Mouse (Mus musculus) urinary bladder, adult 2 months (tissue): Measurements from ENCODE around the gene Polg. TPM values are rescaled to one million over a fixed set of nuclear protein-coding genes. Genes with fewer than 3 reads are reported as not detected.

Experiments used
- DNase-seq: peaks from one replicate; pipeline ENCODE4 v3.0.0; 2022; ENCODE audit warnings: low spot score
- polyA plus RNA-seq: library from polyadenylated mRNA; depleted of rRNA; stranded (reverse); fragments of >200 nt; gene quantifications from 2 replicates; pipeline ENCODE4 v1.2.3, GENCODE M21; 2012

The Polg gene
- polyA plus RNA-seq, 1 experiment = 56.0 TPM

DNA sequence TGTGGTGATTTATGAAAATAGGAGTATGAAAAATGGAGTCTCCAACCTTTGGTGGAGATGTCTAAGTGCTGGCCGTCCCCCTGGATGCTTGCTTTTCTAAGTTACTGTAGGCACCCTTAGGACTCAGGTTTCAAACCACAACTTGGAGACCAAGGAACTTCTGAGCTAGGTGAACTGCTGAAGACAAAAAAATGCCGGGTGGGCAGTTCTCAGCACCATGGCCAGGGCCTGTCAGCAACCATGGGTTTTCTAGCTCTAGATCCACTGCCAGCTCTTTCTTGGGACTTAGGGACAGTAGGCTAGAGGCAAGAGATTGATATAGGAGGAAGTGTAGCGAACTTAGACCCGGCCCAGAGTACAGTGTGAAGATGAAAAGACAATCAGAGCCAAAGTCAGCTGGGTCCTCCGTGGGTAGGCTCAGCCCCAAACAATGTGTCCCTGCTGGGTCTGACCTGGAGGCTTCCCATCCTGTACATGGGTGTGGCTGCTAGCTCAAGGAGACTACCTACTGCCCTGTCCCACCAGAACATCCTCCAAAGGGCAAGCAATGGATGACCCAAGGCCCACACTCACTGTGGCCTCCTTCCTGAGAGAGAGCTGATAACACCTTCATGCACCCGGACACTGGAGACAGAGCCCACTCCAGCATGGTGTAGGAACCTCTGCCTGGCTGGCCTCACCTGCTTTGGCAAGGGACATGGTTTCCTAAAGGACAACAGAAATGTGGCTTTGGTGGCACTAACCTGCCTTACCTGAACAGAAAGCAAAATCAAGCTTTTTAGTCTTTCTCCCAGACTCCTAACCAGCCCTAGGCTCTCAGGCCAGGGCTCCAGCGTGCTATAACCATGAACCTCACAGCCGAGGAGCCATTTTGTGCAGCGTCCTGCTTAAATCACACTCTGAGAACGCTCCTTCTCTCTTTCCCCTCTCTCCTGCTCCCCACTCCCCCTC is 36.3 kb upstream of the Polg start:
- DNase-seq = no peak

DNA sequence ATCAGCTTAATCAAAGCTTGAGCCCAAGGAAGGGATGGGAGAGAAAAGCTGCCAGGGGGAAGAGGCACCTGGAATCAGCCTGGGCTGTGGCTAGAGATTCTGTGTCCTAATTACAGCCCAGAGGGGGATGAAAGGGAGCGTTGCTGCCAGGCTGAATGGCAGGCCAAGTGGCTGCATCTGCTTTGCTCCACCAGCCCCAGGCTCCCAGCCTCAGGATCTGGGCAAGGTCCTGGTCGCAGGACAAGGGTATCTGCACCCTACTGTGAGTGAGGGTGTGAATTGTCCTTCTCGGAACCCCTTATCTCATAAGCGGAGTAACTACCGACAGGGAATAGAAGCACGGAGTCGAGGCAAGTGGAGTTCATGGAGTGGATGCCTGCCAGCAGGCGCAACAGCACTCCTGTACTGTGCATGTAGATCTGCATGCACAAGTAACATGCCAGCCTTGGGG is 35.4 kb upstream of the Polg start:
- no peak for DNase-seq

DNA sequence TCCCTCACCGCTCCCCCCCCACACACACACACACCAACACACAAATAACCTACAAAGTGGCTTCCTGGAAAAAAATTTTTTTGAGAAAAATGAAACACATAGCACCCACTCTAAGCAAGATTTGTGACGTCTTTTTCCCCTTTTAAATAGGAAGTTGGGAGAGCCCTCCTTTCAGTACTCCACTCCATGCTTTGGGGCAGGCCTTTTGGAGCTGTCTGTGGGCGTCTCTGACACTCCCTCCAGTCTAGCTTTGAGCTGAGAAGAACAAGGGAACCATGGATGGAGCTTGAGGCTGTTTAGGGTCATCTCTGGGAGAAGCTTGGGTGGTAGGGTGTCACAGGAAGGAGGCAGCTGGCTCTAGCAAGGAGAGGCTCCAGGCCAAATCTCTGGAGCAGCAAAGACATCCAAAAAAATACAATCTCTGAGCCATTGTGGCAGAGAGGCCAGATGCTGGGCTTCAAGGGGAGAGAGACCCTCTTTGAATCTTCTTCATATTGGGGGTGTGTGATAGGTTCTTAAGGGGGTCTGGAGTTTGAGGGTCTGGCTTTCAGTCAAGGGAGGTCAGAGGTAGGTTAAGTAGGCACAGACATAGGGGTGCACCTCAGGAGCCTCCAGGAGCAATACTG is 34.6 kb upstream of the Polg start:
- no peak for DNase-seq

DNA sequence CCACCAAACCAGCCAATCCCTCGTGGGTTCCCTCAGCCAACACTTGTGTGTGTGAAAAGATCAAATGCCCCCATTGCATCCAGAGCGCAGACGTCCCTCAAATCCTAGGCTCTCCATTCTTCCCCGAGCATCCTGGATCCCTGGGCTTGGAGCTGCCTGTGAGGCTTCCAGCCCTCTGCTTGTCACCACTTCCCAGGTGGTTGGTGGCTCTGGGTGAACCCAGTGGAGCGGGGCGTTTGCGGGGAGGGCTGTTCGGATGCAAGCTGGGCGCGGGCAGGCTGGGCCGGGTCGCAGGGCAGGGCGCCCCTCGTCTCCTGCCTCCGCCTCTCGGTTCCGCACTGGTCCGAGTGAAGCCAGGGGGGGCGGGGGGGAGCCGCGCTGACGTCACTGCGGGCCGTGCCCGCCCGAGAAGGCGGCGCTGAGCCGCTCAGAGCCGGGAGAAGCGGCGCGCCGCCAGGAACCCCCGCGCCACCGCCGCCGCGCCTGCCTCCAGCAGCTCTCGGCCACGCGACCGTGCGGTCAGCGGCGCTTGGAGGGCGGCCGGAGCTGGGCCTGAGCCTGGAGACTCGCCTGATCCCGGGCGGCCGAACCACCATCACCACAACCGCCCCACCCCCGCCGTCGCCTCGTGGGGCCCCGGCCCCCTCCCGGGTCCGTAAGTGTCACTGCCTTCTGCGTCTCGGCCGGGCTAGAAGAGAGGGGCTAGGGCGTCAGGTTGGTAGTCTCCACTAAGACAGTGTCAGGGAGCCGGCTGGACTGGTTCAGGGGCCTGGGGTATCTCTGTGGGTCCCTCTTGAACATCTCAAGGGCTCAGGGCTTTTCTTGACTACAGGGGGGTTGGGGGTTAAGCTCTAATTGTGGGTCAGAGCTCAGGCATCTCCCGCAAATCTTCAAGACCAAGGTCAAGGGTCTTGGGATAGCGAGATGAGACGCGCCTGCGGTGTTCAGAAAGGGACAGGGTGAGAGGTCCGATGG is 33.7 kb upstream of the Polg start:
- DNase-seq = no peak

DNA sequence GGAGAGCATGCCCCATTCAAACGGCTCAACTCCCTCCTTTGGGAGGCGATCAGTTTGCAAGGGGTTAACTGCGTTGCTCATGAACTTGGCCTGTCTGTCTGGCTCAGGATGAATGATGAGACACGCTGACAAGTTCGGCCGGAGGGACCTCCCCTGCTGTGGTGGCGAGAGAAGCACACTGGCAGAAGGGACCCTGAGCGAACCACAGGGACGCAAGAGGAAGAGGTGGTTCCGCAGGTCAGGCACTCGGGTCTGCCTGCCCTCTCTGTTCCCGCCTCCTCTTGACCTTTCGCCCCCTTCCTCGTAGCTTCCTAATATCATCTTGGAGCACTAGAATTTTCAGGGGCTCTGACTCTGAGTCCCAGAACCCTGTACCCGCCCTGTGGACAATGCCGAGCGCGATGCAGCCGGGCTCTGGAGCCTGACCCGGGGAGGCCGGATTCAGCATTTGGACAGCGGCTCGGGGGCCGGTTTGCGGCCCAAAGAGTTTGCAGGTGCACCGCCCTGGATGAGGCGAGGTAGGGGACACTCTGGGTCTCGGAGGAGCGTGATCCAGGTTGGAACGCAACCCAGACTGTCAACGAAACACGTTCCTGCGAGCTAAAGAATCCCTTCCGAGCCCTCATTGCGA is 32.9 kb upstream of the Polg start:
- DNase-seq = no peak

DNA sequence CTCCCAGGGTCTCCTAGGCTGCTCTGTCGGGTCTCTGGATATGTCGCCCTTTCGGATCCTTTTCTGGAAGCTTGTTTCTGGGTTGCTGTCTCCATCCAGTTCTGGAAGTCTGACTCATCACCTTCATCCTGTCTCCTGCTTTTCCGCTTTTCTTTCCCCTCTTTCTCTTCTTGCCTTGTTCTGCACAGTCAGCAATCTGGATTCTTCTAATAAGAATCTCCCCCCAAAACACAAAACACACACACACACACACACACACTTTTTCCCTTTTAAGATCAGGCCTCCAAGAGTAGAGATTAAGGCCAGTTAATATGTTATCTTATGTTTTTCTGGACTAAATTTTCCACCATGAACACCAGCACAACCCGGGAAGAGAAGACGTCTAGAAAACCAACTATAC is 32.2 kb upstream of the Polg start:
- DNase-seq = no peak

DNA sequence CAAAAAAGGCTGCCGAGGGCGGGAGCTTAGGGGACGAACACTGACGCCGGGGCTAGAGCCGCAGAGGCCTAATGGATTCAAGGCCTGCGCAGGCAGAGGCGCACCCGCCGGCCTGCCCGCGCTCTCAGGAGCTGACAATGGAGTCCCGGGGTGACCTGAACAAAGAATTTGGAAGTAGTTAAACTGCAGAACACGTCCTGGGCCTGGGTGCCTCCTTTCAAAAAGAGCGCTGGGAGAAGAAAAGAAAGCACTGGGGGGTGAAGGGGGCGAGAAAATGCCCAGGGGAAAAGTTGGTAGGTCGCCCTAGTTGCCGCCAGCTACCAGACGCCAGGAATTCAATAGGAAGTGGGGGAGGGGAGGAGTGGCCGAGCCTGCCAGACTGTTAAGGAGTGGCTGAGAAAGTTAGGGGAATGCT is 31.5 kb upstream of the Polg start:
- no peak for DNase-seq

DNA sequence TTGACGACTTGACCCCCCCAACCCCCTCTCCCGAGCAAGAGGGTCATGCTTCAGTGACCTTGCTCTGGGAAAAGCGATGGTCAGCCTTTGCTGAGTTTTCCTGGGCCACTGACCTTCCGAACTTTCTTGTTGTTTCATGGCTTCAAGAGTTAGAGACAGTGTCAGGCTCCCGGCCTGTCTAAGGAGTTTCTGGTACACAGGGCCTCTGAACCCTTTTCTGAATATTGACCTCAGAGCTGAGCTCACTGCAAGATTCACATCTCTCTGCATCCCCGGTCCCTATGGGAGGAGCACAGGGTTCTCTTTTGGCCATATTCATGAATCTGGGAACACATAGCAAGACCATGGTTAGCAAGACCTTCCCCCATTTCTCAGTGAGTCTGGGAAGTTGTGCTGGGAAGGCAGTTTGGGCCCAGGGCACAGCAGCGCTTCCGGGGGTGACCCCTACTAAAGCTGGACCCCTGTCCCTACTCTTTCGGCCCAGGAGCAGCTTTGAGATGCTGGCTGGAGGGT is 30.7 kb upstream of the Polg start:
- no peak for DNase-seq

DNA sequence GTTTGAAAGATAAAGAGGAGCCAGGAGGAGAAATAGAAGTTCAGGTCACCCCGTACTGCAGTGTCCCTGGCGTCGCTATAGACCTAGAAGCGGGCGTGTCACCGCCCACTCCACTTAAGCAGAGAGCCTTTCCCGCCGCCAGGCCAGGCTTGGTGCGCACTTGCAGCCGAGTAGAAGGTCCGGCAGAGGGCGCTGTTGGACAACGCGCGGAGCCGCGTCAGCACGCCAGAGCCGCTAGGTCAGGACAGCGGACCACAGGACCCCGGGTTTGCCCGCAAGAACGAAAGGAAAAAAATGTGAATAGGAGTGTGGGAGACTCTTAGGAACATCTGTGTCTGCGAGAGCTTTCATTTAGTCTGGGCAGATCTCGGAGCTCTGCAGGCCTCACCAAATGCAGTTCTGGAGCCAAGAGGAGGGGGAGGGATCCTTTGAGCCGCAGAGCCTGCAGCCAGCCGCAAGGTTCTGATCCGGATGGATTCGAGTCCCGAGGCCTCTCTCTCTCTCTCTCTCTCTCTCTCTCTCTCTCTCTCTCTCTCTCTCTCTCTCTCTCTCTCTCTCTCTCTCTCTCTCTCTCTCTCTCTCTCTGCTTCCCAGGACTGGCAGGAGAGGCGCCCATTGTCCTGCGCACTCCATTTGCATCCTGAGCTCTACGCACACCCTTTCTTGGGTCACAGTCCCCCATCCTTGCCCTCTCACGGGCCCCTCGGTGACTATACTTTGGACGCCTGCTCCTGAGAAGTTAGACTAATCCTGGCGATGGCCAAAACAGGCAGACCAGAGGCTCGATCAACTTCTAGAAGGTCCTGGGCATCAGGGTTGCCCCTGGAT is 30.0 kb upstream of the Polg start:
- peak; percentile 77 for DNase-seq

DNA sequence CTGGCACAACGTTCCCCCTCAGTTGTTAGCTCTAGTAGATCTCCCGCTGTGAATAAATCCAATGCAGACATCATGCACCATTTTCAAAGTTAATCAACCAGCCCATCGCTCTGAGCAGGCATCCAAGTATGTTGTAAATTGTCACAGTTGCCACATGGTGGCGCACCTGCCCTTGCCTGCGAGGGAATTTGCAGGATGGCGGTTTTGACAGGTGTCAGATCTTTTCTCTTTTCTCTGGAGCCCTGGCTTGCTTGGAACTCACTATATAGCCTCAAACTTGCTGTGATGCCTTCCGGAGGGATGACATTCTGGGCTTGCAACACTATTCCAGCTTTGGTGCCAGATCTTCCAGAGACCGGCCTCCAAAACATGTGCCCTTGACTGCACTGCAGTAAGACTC is 27.8 kb upstream of the Polg start:
- no peak for DNase-seq

DNA sequence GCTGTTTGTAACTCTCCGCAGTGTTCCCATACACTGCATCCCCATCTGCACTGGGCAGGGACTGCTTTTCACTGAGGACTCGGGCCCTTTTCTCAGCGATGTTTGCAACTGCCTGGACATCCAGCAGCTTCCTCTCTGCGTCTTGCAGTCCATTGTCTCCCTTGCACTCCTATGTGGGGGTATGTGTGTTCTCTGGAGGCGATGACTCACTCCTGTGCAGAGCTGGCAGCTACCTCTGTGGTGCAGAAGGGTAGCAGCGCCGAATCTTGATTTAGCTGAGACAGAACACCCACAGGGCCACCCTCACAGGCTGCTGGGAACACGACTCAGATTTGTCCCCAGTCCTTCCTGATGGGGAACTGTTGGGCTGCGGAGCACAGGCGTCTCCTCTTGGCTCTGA is 20.4 kb upstream of the Polg start:
- no peak for DNase-seq

DNA sequence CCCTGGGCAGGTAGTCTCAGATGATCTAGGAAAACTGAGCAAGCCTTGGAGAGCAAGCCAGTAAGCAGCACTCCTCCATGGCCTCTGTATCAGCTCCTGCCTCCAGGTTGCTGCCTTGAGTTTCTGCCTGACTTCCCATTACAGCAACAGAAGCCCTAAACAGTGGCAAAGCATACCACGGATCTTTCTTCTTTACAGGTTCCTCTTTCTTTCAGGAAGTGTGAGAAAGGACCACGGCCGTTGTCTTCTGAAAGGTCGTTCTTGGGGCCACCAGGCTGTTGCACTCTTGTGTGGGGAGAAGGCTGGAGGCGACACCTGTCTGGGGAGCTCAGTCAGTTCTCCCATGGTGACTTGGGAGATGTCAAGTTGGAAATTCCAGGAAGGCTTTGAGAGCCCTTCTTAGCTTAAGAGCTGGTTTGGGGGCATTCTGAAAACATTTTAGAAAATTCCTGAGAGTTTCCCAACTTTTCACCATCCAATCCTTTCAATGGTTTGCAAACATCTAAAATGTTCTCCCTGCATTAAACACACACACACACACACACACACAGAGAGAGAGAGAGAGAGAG is 8.8 kb upstream of the Polg start:
- DNase-seq = no peak

DNA sequence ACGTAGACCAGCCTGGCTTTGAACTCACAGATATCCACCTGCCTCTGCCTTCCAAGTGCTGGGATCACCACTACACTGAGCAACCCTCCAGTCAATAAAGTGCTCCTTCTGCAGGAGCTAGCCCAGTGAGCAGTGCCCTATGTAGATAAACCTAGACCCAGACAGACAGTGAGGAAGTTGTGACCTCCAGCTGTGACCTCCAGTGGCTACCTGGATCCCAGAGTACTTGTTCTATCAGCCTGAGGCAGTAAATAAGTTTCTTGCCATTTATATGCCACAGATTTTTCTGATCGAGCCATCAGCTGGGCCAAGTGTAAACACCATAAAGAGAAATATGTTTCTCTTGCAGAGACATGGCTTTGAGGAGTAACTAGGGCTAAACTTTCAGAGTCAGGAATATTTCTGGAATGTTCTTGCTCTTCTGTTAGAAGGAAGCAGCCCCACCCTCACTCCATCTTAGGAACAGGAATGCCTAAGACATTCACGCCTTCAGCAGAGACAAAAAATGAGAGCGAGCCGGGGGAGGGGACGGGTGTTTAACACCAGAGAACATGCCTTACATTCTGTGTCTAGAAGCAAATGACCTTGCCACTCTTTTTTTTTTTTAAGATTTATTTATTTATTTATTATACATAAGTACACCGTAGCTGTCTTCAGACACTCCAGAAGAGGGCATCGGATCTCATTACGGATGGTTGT is 7.5 kb upstream of the Polg start:
- DNase-seq = no peak

DNA sequence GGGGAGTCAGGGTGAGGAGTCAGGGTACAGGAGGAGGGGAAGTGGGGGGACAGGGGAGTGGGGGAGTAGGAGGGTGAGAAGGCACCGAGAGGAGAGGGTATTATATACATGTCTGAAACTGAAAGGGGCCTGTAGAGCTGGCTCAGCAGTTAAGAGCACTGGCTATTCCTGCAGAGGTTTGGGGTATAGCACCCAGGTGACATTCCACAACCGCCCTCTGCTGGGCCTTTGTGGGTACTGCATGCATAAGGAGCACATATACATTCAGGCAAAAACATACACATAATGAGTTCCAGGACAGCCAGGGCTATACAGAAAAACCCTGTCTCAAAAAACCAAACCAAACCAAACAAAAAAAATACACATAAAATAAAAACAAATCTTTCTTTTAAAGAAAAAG is 6.6 kb upstream of the Polg start:
- no peak for DNase-seq

DNA sequence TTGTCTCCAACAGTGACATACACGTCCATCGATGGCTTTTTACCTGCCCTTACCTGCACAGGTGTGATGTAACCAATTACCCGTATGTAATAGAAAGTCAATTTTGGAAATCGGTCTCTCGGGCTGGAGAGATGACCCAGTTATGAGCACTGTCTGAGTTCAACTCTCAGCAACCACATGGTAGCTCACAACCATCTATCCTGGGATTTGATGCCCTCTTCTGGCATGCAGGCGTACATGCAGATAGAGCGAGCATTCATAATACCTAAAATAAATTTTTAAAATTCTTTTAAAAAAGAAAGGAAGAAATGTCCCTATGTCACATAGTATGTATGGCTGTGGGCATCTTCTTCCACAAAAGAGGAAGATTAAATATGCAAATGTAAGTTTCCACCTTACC is 5.3 kb upstream of the Polg start:
- no peak for DNase-seq

DNA sequence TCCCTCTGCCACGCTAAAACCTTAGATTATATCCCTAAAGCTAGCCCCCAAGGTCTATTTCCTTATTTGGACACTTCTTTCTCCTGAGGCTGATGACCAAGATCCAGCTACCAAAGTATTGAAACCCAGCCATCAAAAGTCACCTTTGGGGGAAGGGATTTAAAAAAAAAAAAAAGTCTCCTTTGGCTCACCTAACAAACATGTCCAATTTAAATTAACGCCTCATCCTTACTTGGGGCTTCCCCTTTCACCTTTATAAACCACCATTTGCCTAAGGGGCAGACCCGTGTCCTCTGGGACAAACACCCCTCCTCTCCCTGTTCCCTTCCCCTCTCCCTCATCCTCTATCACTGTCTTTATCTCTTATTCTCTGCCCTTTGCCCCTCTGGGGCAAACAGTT is 4.6 kb upstream of the Polg start:
- DNase-seq = no peak

DNA sequence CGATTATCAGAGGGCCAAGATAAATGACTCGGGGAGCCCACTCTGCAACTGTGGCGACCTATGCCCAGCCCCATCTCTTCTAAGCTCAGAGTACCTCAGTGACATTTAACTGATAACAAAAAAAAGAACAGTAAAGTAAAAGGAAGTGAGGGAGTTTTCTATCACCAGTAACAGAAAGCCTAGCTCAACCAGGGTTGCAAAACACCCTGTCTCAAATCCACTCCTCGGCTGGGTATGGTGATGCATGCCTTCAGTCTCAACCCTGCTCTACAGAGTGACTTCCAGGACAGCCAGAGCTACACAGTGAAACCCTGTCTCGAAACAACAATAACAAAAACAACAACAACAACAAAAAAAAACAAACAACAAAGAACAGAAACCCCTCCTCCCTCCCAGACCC is 3.6 kb upstream of the Polg start:
- DNase-seq = no peak

DNA sequence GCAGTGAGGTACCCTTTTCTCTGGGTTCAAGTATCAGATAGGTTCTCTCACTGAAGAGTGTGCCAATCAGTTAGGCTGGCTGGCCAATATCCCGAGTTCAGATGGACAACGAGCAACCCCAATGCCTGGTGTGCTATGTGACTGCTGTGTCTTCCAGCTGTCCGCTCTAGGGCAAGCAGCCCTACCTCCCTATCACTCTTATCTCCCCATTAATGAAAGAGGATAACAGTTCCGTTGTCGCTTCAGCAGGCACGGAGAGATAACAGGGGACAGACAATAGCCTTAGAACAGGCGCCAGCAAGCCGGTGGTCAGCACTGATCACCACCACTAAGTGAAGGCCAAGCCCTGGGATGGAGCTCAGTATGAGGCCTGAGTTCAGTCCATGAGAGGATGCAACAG is 2.8 kb upstream of the Polg start:
- DNase-seq = no peak

DNA sequence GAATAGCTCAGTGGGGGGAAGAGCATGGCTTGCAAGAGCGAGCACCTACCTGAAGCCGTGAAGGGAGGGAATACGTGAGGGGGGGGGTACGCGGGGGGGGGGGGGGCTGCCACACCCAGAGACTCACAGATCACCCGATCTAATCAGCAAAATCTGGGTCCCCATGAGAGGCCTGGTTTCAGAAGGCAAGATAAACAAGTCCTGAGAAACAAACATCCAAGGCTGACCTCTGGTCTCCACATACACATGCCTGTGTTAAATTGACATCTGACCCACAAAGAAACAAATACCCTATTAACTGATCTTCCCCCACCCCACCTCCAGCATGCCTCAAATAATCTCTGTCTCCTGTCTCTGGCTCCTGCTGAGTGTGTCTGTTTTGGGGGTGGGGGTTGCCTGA is 1.8 kb upstream of the Polg start:
- no peak for DNase-seq
